Mouse (Mus musculus): ENCODE measurements around the gene Enox1.

- TF ChIP-seq GATA1 (IDR thresholded peaks at IDR 0.05; ENCODE audit: low read length) (no peak), TAL1 (IDR thresholded peaks at IDR 0.05; ENCODE audit: low read length) (no peak)
Measured at GRCm38 (mm10) chr14:77738056-77738455, 581.5 kb downstream of the Enox1 start.
